Mouse (Mus musculus) layer of hippocampus, adult 9-11 months (tissue): ENCODE results near the gene Wdr48.

ENCODE experiments used
- DNase-seq: peaks from one replicate; pipeline ENCODE4 v3.0.0; 2022

Gene Wdr48

GRCm38 (mm10) chr9:119970763-119971656 is 76.3 kb downstream of the Wdr48 start:
- DNase-seq: peak; percentile 46

DNA sequence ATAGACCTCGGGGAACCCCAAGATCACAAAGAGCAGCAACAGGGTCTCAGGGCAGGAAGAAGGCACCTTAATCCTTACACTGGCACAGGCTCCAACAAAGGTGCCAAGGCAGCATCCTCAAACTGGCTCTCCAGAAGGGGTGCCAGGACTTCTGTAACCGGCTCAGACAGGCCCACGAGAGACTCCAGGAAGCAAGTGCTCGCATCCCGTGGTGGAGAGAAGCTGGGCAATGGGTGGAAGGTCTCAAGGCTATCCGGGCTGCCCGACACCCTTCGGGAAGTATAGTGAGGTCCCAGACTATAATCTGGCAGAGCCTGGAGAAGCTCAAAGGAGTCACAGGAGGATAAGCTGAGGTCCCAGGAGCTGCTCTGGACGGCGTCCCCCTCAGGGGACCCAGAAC is 77.5 kb downstream of the Wdr48 start:
- DNase-seq: no peak

DNA sequence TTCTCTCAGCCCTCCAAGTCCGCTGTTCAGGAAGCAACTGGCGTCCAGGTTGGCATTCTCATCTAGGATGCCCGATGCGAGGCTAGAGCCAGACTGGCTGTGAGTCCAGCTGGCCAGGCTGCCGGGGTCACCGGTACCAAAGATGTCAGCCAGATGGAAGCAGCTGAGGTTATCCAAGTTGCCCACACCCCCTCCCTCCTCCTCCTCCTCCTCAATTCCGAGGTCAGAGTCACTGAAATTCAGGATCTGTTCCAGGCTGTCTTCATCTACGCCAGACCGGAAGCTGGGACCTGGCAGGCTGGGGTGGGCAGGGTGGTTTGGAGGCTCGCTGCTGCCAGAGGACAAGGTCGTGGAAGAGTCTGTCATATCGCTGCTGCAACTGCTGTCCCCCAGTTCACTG is 77.9 kb downstream of the Wdr48 start:
- no peak for DNase-seq

- no peak for DNase-seq
Observed at GRCm38 (mm10) chr9:119973281-119973680, 78.6 kb downstream of the Wdr48 start.

DNA sequence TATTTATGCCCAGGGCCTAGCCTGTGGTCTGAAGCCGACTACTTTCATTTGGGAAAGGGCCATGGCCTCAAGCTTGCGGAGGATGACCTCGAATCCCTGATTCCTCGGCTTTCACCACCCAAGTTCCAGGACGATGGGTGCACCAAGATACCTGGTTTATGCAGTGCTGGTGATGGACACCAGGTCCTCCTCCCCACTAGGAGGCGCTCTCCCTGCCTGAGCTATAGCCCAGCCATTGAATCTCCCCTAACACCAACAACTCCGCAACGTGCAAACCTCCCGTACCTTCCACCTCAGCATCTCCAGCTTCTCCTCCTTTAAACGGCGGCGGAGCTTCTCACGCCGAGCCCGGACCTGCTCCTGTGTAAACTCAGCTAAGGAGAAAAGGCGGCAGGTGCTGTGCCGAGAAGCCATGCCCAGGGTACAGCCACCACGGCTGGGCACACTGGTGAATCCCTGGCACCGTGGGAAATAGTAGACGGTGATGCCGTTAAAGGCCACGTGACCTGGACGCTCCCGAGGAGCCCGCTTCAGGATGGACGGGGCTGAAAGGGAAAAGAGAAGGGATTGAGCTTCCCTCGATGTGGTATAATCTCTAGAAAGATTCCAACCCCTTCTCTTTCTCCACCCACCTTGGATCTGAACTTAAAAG is 79.3 kb downstream of the Wdr48 start:
- no peak for DNase-seq

DNA sequence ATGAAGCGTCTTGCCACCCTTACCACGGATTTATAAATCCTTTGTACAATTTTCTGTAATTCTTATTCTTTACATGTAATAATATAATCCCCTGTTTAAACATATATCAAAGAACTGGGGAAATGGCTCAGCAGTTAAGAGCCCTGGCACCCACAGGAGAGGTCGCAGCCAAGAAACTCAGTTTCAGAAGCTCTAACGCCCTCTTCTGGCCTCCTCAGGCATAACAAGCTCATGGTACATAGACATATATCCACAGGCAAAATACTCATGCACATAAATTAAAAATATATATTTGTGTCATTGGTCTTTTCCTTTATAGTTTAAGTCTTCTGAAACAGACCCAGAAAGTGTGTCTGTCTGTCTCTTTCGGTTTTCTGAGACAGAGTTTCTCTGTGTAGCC is 79.9 kb downstream of the Wdr48 start:
- no peak for DNase-seq

DNA sequence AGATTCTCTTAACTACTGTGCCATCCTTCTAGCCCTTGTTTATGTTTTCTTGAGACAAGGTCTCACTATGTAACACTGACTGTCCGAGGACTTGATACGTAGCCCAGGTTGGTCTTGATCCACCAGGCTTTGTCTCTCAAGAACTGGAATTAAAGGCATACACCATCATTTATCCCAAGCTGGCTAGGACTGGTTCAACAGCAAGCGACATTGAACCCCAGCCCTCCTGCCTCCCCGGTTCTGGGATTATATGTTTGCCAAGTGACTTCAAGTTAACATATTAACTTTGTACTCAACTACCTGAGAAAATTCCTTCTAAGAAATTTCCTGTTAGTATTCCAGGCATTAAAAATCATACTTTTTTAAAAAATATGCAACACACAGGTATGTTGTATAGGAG is 80.6 kb downstream of the Wdr48 start:
- DNase-seq: no peak
